Mouse (Mus musculus) E14TG2a.4 (cell line): ENCODE data around the gene Spic.

Experiments used
- CTCF ChIP-seq: conservative IDR thresholded peaks from 2 replicates; pipeline ENCODE4 v1.5.1; 2014; ENCODE audit warnings: low read length
- NANOG ChIP-seq: IDR thresholded peaks from 2 replicates; pipeline ENCODE4 v1.6.1; 2014; ENCODE audit warnings: borderline replicate concordance, low read length, mixed read lengths

GRCm38 (mm10) chr10:88731496-88732308 is 46.9 kb upstream of the Spic start:
- TF ChIP-seq CTCF (no peak), NANOG (no peak)
